Mouse (Mus musculus) midbrain, embryonic 11.5 days (tissue): Measurements from ENCODE around the gene Btbd1. TPM values are rescaled to one million over a fixed set of nuclear protein-coding genes. Genes with fewer than 3 reads are reported as not detected.
A peak's percentile ranks its signal among the peaks of the same experiment; 100 is the strongest.
"Not testable (repeated sequence)": the region's sequence is repeated elsewhere in the genome, so short reads cannot be mapped to it uniquely, and the experiment has no call there.

Source experiments
- ATAC-seq: fragments of 200-750 bp; cut with Nextera tagmentation; 2 replicates; pipeline ENCODE4 v1.8.0; 2017; ENCODE audit warnings: moderate TSS enrichment, moderate library complexity; ENCODE audit not compliant: low FRiP score
- DNase-seq: peaks from one replicate; pipeline ENCODE4 v3.0.0; 2015; ENCODE audit warnings: low spot score; ENCODE audit errors: missing footprints
- H3K27ac ChIP-seq: fragments of 300-500 bp; sonication (generic); 2 replicates; pipeline ENCODE4 v1.5.1; 2014; ENCODE audit warnings: low read depth, low read length
- H3K27me3 ChIP-seq: fragments of 300-500 bp; sonication (generic); 2 replicates; pipeline ENCODE4 v1.6.1; 2014; ENCODE audit warnings: mild to moderate bottlenecking, low read length, moderate library complexity, mixed read lengths; ENCODE audit not compliant: control insufficient read depth, insufficient read depth
- H3K36me3 ChIP-seq: fragments of 300-500 bp; sonication (generic); 2 replicates; pipeline ENCODE4 v1.6.1; 2014; ENCODE audit warnings: mild to moderate bottlenecking, low read length, moderate library complexity, mixed read lengths; ENCODE audit not compliant: control insufficient read depth, insufficient read depth
- H3K4me1 ChIP-seq: fragments of 300-500 bp; sonication (generic); 2 replicates; pipeline ENCODE4 v1.6.1; 2014; ENCODE audit warnings: low read length; ENCODE audit not compliant: control insufficient read depth, insufficient read depth
- H3K4me2 ChIP-seq: fragments of 300-500 bp; sonication (generic); 2 replicates; pipeline ENCODE4 v1.6.1; 2014; ENCODE audit warnings: mild to moderate bottlenecking, moderate library complexity
- H3K4me3 ChIP-seq: fragments of 300-500 bp; sonication (generic); 2 replicates; pipeline ENCODE4 v1.5.1; 2014; ENCODE audit warnings: low read depth, low read length
- H3K9ac ChIP-seq: fragments of 300-500 bp; sonication (generic); 2 replicates; pipeline ENCODE4 v1.6.1; 2014; ENCODE audit warnings: low read length
- H3K9me3 ChIP-seq: fragments of 300-500 bp; sonication (generic); 2 replicates; pipeline ENCODE4 v1.6.1; 2016; ENCODE audit warnings: low read length; ENCODE audit not compliant: control insufficient read depth
- WGBS: fragments of 180-500 bp; shearing (Covaris S2); extraction: QIAGEN DNeasy Blood & Tissue Kit; methylation state at CpG from one replicate; pipeline ENCODE4 v1.1.7; 2014; 5-methylcytosine and 5-hydroxymethylcytosine counted together
- polyA plus RNA-seq: library from polyadenylated mRNA; unstranded; fragments of >200 nt; fragmentation: Nextera tagmentation; extraction: Ambion mirVana; gene quantifications from 2 replicates; pipeline ENCODE4 v1.2.1, GENCODE M21; 2014

Btbd1 gene
- polyA plus RNA-seq, 1 experiment from 2014 or later, result 102 TPM

DNA sequence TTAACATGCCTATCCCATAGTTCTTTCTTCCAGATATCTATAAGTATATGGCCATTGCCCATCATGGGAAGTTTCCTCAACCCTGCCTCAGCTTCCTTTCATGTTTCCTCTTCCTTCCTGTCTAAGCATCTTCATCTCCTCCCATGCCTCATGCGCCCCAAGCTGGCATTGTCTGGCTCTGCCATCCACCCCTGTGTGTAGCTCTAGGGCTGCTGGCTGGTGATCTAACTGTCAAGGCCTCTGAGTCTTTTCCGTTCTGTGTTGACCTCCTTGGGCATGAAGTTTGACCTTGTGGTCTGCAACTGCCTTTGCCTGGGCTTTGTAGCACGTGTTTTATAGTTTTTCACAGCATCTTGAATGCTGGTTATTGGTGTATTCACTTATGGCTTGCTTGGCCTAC is 16.1 kb upstream of the Btbd1 start:
- Histone ChIP-seq H3K9me3 (no peaks in the 10 kb centered on the region), H3K9ac (no peak overlapping the region), H3K4me2 (no peak overlapping the region), H3K27me3 (no peaks in the 10 kb centered on the region), H3K27ac (no peak overlapping the region), H3K4me3 (no peak overlapping the region), H3K4me1 (no peaks in the 10 kb centered on the region), H3K36me3 (no peaks in the 10 kb centered on the region)
- WGBS, result 84% methylated on average over 3 of the region's 3 CpGs
- ATAC-seq (no peak), DNase-seq (no peak)

DNA sequence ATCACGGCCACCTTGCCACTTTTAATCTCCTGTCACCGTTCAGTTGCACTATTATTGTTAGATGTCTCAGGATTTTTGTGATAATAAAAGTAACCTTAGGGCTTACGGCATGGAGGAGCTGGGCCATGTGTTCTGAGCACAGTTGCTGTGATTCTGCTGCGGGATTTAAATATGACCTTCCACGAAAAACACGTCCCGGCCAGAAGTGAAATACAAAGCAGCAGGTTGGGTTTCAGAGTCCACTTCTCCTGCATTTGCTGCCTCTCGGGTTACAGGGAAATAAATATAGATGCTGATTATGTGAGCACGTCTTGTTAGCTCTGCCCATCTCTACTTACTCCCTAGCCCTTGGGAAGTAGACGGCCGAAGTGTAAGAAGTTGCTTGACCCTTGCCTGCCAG is 15.6 kb upstream of the Btbd1 start:
- 88% methylated on average over 11 of the region's 11 CpGs for whole genome bisulfite sequencing
- ATAC-seq, result no peak

DNA sequence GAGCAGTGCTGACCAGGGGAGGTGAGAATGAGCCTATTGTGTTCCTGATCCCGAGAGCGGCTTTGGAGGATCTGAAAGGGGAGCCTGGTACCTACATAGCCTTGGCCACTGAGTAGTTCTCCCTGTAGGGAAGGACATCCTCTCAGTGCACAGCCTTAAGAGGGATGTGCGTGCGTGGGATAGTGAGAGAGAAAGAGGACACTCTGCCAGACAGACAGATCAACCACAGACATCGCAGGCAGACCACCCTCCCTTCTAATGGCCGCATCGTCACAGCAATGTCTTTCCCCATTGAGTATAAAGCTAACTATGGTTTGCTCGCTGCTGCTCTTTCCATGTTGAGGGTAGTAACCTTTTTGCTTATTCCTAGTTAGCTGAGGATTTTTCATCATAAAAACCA is 14.7 kb upstream of the Btbd1 start:
- no peaks in the 10 kb centered on the region for H3K36me3 ChIP-seq

More for the DNA sequence above, 15.6 kb upstream of the Btbd1 start:
- Histone ChIP-seq H3K36me3 (no peaks in the 10 kb centered on the region), H3K4me3 (no peak overlapping the region), H3K9me3 (no peaks in the 10 kb centered on the region), H3K9ac (no peak overlapping the region), H3K4me1 (no peaks in the 10 kb centered on the region), H3K27ac (no peak overlapping the region), H3K4me2 (no peak overlapping the region), H3K27me3 (no peaks in the 10 kb centered on the region)
- DNase-seq, result peak; percentile 41

DNA sequence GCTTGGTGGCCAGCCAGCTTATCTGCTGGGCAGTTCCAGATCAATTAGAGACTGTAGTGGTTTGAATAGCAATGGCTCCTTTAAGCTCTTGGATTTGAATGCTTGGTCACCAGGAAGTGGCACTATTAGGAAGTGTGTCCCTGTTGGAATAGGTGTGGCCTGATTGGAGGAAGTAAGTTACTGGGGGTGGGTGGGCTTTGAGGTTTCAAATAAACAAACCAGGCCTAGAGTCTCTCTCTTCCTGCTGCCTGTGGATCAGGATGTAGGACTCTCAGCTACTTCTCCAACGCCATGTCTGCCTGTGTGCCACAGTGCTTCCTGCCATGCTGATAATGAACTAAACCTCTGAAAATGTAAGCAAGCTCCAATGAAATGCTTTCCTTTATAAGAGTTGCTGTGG is 13.8 kb upstream of the Btbd1 start:
- DNase-seq (peak; percentile 14), ATAC-seq (no peak)
- Histone ChIP-seq H3K4me1 (no peaks in the 10 kb centered on the region), H3K4me2 (no peak overlapping the region), H3K27me3 (no peaks in the 10 kb centered on the region), H3K27ac (no peak overlapping the region), H3K9me3 (no peaks in the 10 kb centered on the region), H3K4me3 (no peak overlapping the region), H3K9ac (no peak overlapping the region), H3K36me3 (no peaks in the 10 kb centered on the region)
- 79% methylated on average over 1 of the region's 1 CpGs for WGBS

More for the DNA sequence above, 14.7 kb upstream of the Btbd1 start:
- ATAC-seq (no peak), DNase-seq (peak; percentile 28)
- Histone ChIP-seq H3K27ac (no peak overlapping the region), H3K9me3 (no peaks in the 10 kb centered on the region), H3K4me3 (no peak overlapping the region), H3K9ac (no peak overlapping the region), H3K4me2 (no peak overlapping the region), H3K4me1 (no peaks in the 10 kb centered on the region), H3K27me3 (no peaks in the 10 kb centered on the region)
- 64% methylated on average over 8 of the region's 8 CpGs for WGBS

DNA sequence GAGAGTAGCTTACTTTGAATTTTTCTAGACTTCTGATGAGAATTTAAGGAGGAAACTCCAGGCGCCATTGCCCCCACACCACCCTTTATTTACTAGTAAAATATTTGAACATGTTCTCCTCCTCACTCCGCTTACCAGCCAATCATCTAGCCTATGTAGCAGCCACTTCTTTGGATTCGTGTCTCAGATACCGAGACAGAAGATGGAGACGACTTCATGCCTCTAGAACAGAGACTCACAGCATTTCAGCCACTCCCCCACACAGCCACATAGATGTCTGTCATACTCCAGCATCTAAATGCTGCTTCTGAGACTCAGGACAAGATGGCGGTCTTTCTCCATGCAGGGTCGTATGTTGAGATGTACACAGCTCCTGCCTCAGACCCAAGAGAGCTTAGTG is 12.9 kb upstream of the Btbd1 start:
- no peak for ATAC-seq
- no peak overlapping the region for H3K4me3 ChIP-seq
- DNase-seq, result peak; percentile 61
- H3K27ac ChIP-seq, result no peak overlapping the region
- no peak overlapping the region for H3K4me2 ChIP-seq
- H3K27me3 ChIP-seq, result no peaks in the 10 kb centered on the region
- no peaks in the 10 kb centered on the region for H3K36me3 ChIP-seq
- 89% methylated on average over 7 of the region's 7 CpGs for WGBS
- H3K9ac ChIP-seq, result no peak overlapping the region
- H3K4me1 ChIP-seq, result no peaks in the 10 kb centered on the region
- no peaks in the 10 kb centered on the region for H3K9me3 ChIP-seq

DNA sequence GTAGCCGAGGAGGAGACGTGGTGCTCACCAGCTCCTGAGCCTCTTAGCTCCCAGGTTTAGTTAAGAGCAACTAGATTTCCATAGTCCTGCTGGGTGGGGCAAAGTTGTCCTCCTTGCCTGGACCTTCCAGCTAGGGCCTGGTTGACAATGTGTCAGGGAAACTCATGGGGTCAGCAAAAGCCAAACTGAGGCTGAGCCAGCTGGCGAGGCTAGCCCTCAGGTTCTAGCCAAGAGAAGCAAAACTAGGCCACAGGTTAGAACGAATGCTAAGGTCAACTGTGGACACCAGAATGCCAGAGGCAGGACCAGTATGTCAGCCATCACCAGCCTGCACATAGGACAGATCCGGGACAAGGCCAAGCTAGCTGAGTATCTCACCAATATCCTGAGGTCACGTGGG is 12.2 kb upstream of the Btbd1 start:
- H3K9ac ChIP-seq, result no peak overlapping the region
- WGBS, result 82% methylated on average over 6 of the region's 6 CpGs

DNA sequence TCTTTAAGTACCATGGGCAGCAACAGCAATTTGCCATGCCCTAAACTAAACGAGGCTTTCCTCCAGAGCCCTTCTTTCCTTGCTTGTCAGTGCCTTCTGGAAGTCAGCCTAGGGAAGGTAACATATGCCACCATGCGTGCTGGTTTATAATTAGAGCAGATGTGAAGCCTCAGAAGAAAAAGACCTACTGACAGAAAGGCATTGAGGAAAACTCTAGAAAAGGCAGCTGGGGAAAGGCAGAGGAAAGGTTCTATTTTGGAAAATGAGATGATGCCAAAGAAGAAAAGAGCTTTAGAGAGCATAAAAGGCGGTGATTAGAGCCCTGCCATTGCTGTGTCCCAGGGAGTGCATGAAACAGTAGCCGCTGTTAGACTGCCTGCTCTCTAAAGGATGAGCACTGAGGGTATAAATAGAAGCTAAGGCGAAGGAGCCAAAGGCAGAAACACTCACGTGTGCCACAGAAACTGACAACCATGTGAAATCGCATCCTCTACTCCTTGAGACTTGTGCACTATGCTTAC is 11.5 kb upstream of the Btbd1 start:
- no peaks in the 10 kb centered on the region for H3K27me3 ChIP-seq
- H3K4me1 ChIP-seq, result no peaks in the 10 kb centered on the region
- no peaks in the 10 kb centered on the region for H3K36me3 ChIP-seq
- no peak overlapping the region for H3K9ac ChIP-seq
- ATAC-seq, result no peak
- H3K27ac ChIP-seq, result no peak overlapping the region
- H3K4me2 ChIP-seq, result no peak overlapping the region
- peak; percentile 73 for DNase-seq
- no peaks in the 10 kb centered on the region for H3K9me3 ChIP-seq
- no peak overlapping the region for H3K4me3 ChIP-seq
- WGBS, result 70% methylated on average over 7 of the region's 7 CpGs

More for the DNA sequence above, 12.2 kb upstream of the Btbd1 start:
- H3K4me1 ChIP-seq, result no peaks in the 10 kb centered on the region
- no peak overlapping the region for H3K27ac ChIP-seq
- no peak overlapping the region for H3K4me2 ChIP-seq
- no peaks in the 10 kb centered on the region for H3K36me3 ChIP-seq
- no peaks in the 10 kb centered on the region for H3K9me3 ChIP-seq
- no peaks in the 10 kb centered on the region for H3K27me3 ChIP-seq
- peak; percentile 39 for DNase-seq
- no peak for ATAC-seq
- H3K4me3 ChIP-seq, result no peak overlapping the region

DNA sequence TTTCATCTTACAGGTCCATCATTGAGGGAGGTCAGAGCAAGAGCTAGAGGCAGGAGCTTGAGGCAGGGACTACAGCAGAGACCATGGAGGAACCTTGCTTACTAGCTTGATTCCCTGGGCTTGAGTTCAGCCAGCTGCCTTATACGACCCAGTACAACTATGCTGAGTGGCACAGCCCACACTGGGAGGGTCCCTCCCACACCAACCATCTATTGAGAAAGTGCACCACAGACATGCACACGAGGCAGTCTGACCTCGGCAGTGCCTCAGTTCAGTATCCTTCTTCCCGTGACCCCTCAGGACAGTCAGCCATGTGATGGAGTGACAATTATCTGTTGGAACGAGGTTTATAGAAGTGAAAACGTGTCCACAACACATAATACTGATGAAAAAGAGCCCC is 10.5 kb upstream of the Btbd1 start:
- Histone ChIP-seq H3K27me3 (no peaks in the 10 kb centered on the region), H3K4me1 (no peaks in the 10 kb centered on the region), H3K9me3 (no peaks in the 10 kb centered on the region), H3K36me3 (no peaks in the 10 kb centered on the region), H3K27ac (no peak overlapping the region), H3K4me2 (no peak overlapping the region), H3K9ac (no peak overlapping the region), H3K4me3 (no peak overlapping the region)
- no peak for ATAC-seq
- no peak for DNase-seq
- 67% methylated on average over 6 of the region's 6 CpGs for WGBS

DNA sequence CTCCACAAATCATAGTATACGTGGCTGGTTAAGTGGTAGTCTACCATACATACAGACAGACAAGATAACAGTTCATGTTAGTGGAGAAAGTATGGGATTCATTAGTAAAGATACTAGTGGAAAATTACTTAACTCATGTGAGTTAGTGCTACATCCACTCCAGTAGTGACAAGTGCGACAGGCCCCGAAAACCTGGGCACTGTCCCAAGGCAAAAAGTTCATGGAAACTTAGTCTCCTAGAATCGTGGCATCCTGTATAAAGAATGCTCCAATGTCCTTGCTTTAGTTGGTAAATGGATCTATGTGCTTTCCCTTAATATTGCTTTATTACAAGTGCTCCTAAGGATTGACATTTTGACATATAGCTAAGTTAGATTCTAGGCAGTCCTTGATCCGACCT is 8.5 kb upstream of the Btbd1 start:
- H3K27me3 ChIP-seq, ATAC-seq, H3K4me1 ChIP-seq, H3K4me3 ChIP-seq, H3K4me2 ChIP-seq, H3K9ac ChIP-seq, H3K27ac ChIP-seq, H3K9me3 ChIP-seq, H3K36me3 ChIP-seq, DNase-seq: not testable (repeated sequence)
- WGBS, result 85% methylated on average over 5 of the region's 5 CpGs

DNA sequence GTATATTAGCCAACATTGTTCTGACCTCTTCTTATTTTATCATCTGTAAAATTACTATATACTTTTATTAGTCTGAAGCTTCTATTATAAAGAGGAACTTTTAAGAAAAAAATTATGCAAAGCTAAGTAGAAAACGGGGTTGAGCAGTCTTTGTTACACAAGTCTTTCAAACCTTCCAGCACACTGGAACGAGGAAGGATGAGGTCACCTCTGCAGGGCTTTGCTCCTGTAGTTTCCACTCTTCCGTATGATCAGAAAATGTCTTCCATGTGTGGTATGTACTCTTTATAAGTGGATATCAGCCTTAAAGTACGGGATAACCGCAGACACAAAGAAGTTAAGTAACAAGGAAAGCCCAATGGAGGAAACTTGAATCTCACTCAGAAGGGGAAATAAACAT is 6.2 kb upstream of the Btbd1 start:
- ATAC-seq, result no peak
- DNase-seq, result no peak
- no peaks in the 10 kb centered on the region for H3K4me1 ChIP-seq
- no peaks in the 10 kb centered on the region for H3K9me3 ChIP-seq
- H3K27me3 ChIP-seq, result no peaks in the 10 kb centered on the region
- no peak overlapping the region for H3K9ac ChIP-seq
- WGBS, result 87% methylated on average over 5 of the region's 5 CpGs
- H3K36me3 ChIP-seq, result no peaks in the 10 kb centered on the region
- no peak overlapping the region for H3K4me3 ChIP-seq
- H3K4me2 ChIP-seq, result no peak overlapping the region
- no peak overlapping the region for H3K27ac ChIP-seq
